Mouse (Mus musculus) frontal cortex, adult 2 months (tissue): ENCODE data around the gene Enho. TPM values are rescaled to one million over a fixed set of nuclear protein-coding genes. Genes with fewer than 3 reads are reported as not detected.

Experiments
- polyA plus RNA-seq: library from polyadenylated mRNA; depleted of rRNA; stranded (reverse); fragments of >200 nt; gene quantifications from 2 replicates; pipeline ENCODE4 v1.2.3, GENCODE M21; 2012; rRNA removed

The Enho gene
- polyA plus RNA-seq, 1 experiment, result 111 TPM

Other genes with a start within 250 kb of the Enho start
- gene Kif24, start 175.4 kb downstream of the Enho start, polyA plus RNA-seq, result 0.71 and 0.90 TPM in 2 replicates
- gene Nudt2, start 175.2 kb downstream of the Enho start, polyA plus RNA-seq, result 39.5 and 42.0 TPM in 2 replicates
- 22.6 and 23.6 TPM in 2 replicates for gene AI464131, start 137.2 kb downstream of the Enho start, polyA plus RNA-seq
- gene 1110017D15Rik, start 123.0 kb downstream of the Enho start, polyA plus RNA-seq, result 10.1 and 10.6 TPM in 2 replicates
- 161 and 180 TPM in 2 replicates for gene Fam219a, start 70.8 kb downstream of the Enho start, polyA plus RNA-seq
- 11.9 and 13.4 TPM in 2 replicates for gene Dnaic1, start 70.5 kb downstream of the Enho start, polyA plus RNA-seq
- gene Cntfr, start 56.8 kb upstream of the Enho start, polyA plus RNA-seq, result 79.4 and 92.6 TPM in 2 replicates
- gene Il11ra1, start 59.7 kb upstream of the Enho start, polyA plus RNA-seq, result 37.0 and 38.1 TPM in 2 replicates
- gene Rpp25l, start 73.2 kb upstream of the Enho start, polyA plus RNA-seq, result 30.7 and 32.5 TPM in 2 replicates
- gene Dctn3, start 82.8 kb upstream of the Enho start, polyA plus RNA-seq, result 189 and 190 TPM in 2 replicates
- gene Arid3c, start 90.8 kb upstream of the Enho start, polyA plus RNA-seq, result 0.12 and 0.17 TPM in 2 replicates
- gene Galt, start 114.9 kb upstream of the Enho start, polyA plus RNA-seq, result 196 and 224 TPM in 2 replicates
- gene Sigmar1, start 115.8 kb upstream of the Enho start, polyA plus RNA-seq, result 60.9 TPM in 2 replicates
- 373 and 441 TPM in 2 replicates for gene Ccl27a, start 133.9 kb upstream of the Enho start, polyA plus RNA-seq